Mouse (Mus musculus) c-Kit-positive CD71-negative TER-119-negative erythroid progenitor cells, embryonic 14.5 days (primary cell): ENCODE data around the gene 2900026A02Rik.
"Not testable (repeated sequence)": the region's sequence is repeated elsewhere in the genome, so short reads cannot be mapped to it uniquely, and the experiment has no call there.

Experiments used
- DNase-seq: peaks from one replicate; pipeline ENCODE4 v3.0.0-alpha.2; 2013; ENCODE audit warnings: low read depth

The 2900026A02Rik gene

GRCm38 (mm10) chr5:113120741-113121590, 100.1 kb downstream of the 2900026A02Rik start:
- DNase-seq = no peak

- DNase-seq = no peak
These were observed 101.1 kb downstream of the 2900026A02Rik start for GRCm38 (mm10) chr5:113119861-113120465.

GRCm38 (mm10) chr5:113119291-113119690, 101.7 kb downstream of the 2900026A02Rik start:
- no peak for DNase-seq

- no peak for DNase-seq
These were observed 102.3 kb downstream of the 2900026A02Rik start for GRCm38 (mm10) chr5:113118695-113119094.

GRCm38 (mm10) chr5:113117361-113117760, 103.7 kb downstream of the 2900026A02Rik start:
- no peak for DNase-seq

- no peak for DNase-seq
These were observed 105.1 kb downstream of the 2900026A02Rik start for GRCm38 (mm10) chr5:113115896-113116295.

- DNase-seq = no peak
These were observed 106.5 kb downstream of the 2900026A02Rik start for GRCm38 (mm10) chr5:113114264-113115225.

- DNase-seq = no peak
These were observed 107.9 kb downstream of the 2900026A02Rik start for GRCm38 (mm10) chr5:113113120-113113519.

- DNase-seq = no peak
These were observed 109.7 kb downstream of the 2900026A02Rik start for GRCm38 (mm10) chr5:113111336-113111735.

- no peak for DNase-seq
These were observed 110.1 kb downstream of the 2900026A02Rik start for GRCm38 (mm10) chr5:113110929-113111328.

GRCm38 (mm10) chr5:113109651-113110050, 111.4 kb downstream of the 2900026A02Rik start:
- DNase-seq = not testable (repeated sequence)

GRCm38 (mm10) chr5:113108165-113108764, 112.8 kb downstream of the 2900026A02Rik start:
- DNase-seq = no peak

- no peak for DNase-seq
These were observed 113.3 kb downstream of the 2900026A02Rik start for GRCm38 (mm10) chr5:113107709-113108108.

- DNase-seq = no peak
These were observed 114.4 kb downstream of the 2900026A02Rik start for GRCm38 (mm10) chr5:113106594-113106993.

GRCm38 (mm10) chr5:113105481-113105880, 115.6 kb downstream of the 2900026A02Rik start:
- no peak for DNase-seq

GRCm38 (mm10) chr5:113105035-113105434, 116.0 kb downstream of the 2900026A02Rik start:
- DNase-seq = no peak

GRCm38 (mm10) chr5:113102455-113102854, 118.6 kb downstream of the 2900026A02Rik start:
- no peak for DNase-seq

GRCm38 (mm10) chr5:113101457-113101856, 119.6 kb downstream of the 2900026A02Rik start:
- DNase-seq = no peak

- DNase-seq = no peak
These were observed 120.6 kb downstream of the 2900026A02Rik start for GRCm38 (mm10) chr5:113100422-113100821.

GRCm38 (mm10) chr5:113099546-113099945, 121.5 kb downstream of the 2900026A02Rik start:
- DNase-seq = peak; percentile 79

- DNase-seq = no peak
These were observed 123.5 kb downstream of the 2900026A02Rik start for GRCm38 (mm10) chr5:113097551-113097950.

GRCm38 (mm10) chr5:113095456-113095855, 125.6 kb downstream of the 2900026A02Rik start:
- DNase-seq = no peak
